In genomic region chr10:58932151-58932773, GRCm38 (mm10) we compare ENCODE assay signal across 7 mouse cellular contexts.
A peak's percentile ranks its signal among the peaks of the same experiment; 100 is the strongest.
DNase-seq lines count a peak whose midpoint lies in the region; ATAC-seq and TF ChIP-seq lines count a peak whose summit lies in the region.

No protein-coding gene starts in this region.

- no peaks in the 10 kb centered on the region for H3K36me3 ChIP-seq in embryonic facial prominence, embryonic 11.5 days (replicated peaks; ENCODE audit: control insufficient read depth, insufficient read depth, low read depth, low read length)
- no peaks in the 10 kb centered on the region for H3K36me3 ChIP-seq in lung, embryonic 16.5 days (ENCODE audit: control insufficient read depth, insufficient read depth, low read length)

- no peak overlapping the region for H3K27ac ChIP-seq in embryonic facial prominence, embryonic 11.5 days (replicated peaks; ENCODE audit: low read depth, low read length)
- peak overlapping the region; percentile 55 for H3K27ac ChIP-seq in lung, embryonic 16.5 days (ENCODE audit: low read length)

- no peaks in the 10 kb centered on the region for H3K27me3 ChIP-seq in embryonic facial prominence, embryonic 11.5 days (ENCODE audit: control insufficient read depth, insufficient read depth, low read length)
- no peaks in the 10 kb centered on the region for H3K27me3 ChIP-seq in lung, embryonic 16.5 days (ENCODE audit: control insufficient read depth, insufficient read depth, low read depth, low read length)

- no peaks in the 10 kb centered on the region for H3K4me1 ChIP-seq in embryonic facial prominence, embryonic 11.5 days (ENCODE audit: control insufficient read depth, insufficient read depth, low read length)
- H3K4me1 ChIP-seq in lung, embryonic 16.5 days (replicated peaks; ENCODE audit: control insufficient read depth, insufficient read depth, low read length), result peaks cover 14% of the 10 kb centered on the region

- H3K9ac ChIP-seq in embryonic facial prominence, embryonic 11.5 days (replicated peaks; ENCODE audit: low read length), result no peak overlapping the region
- H3K9ac ChIP-seq in lung, embryonic 16.5 days (ENCODE audit: low read length), result no peak overlapping the region

- ATAC-seq in embryonic facial prominence, embryonic 11.5 days (replicated peaks; ENCODE audit: insufficient number of reproducible peaks, low FRiP score, low TSS enrichment, low read depth), result peak; percentile 51
- peak; percentile 63 for ATAC-seq in lung, embryonic 16.5 days (ENCODE audit: low read depth)

- no peaks in the 10 kb centered on the region for H3K9me3 ChIP-seq in embryonic facial prominence, embryonic 11.5 days (replicated peaks; ENCODE audit: control insufficient read depth, low read length)
- no peaks in the 10 kb centered on the region for H3K9me3 ChIP-seq in lung, embryonic 16.5 days (ENCODE audit: control insufficient read depth, low read length)

- peak overlapping the region; percentile 2; the same call in 1 of the 2 replicates for H3K4me2 ChIP-seq in embryonic facial prominence, embryonic 11.5 days (ENCODE audit: low read depth, low read length)
- peak overlapping the region; percentile 45 for H3K4me2 ChIP-seq in lung, embryonic 16.5 days (ENCODE audit: low read depth, low read length)

- TF ChIP-seq CTCF in brain, embryonic 14.5 days (IDR thresholded peaks at IDR 0.05; ENCODE audit: borderline replicate concordance, extremely low read depth, insufficient read depth, insufficient read length), result no peak

- TF ChIP-seq POLR2A in brain, embryonic 14.5 days (IDR thresholded peaks at IDR 0.05; ENCODE audit: borderline replicate concordance, extremely low read depth, insufficient read depth, insufficient read length, poor library complexity, severe bottlenecking), result no peak

- intact Hi-C loops in left cerebral cortex, postnatal 36 days (cut with DNase I), result loop anchor here (10.0 kb wide), 1 partner anchor 143 kb away; no protein-coding TSS in a partner anchor

- 35% methylated on average over 22 of the region's 22 CpGs for WGBS in embryonic facial prominence, embryonic 11.5 days
- WGBS in lung, embryonic 16.5 days, result 23% methylated on average over 22 of the region's 22 CpGs

- DNase-seq in brain, embryonic 14.5 days (ENCODE audit: low read depth), result peak; percentile 86
- DNase-seq in embryonic facial prominence, embryonic 11.5 days (ENCODE audit: low spot score), result peak; percentile 48
- DNase-seq in heart, postnatal 4 days, result peak; percentile 48
- DNase-seq in ovary, adult 18-20 months (ENCODE audit: low spot score), result no peak
- DNase-seq in left cerebral cortex, postnatal 36 days (ENCODE audit: low spot score in 2 of 2), result no peak
- DNase-seq in gastrocnemius, postnatal 25 days, result no peak

- no peak overlapping the region for H3K4me3 ChIP-seq in embryonic facial prominence, embryonic 11.5 days (ENCODE audit: low read depth, low read length)
- H3K4me3 ChIP-seq in lung, embryonic 16.5 days (ENCODE audit: low read length), result peak overlapping the region; percentile 18

Comparison
In these comparisons a context has a peak if more than half of its experiments do, and no peak if none do; other contexts are left out.
1. DNase-seq: peak in brain, embryonic 14.5 days (single experiment), embryonic facial prominence, embryonic 11.5 days (single experiment) and heart, postnatal 4 days (single experiment); none in ovary, adult 18-20 months (single experiment), left cerebral cortex, postnatal 36 days (0 of 2) and gastrocnemius, postnatal 25 days (single experiment).